Mouse (Mus musculus): ENCODE results near the gene Cyp2d22. TPM values are rescaled to one million over a fixed set of nuclear protein-coding genes. Genes with fewer than 3 reads are reported as not detected.

The Cyp2d22 gene
- 1.1 and 1.9 TPM in 2 replicates for polyA plus RNA-seq (2011; ENCODE audit: insufficient read depth, insufficient read length, low read depth, missing spikeins)

- no peak within 1 kb of the TSS for H3K27ac ChIP-seq (ENCODE audit: insufficient read depth, low read length)
Measured at GRCm38 (mm10) chr15:82379871-82380713, at the start of gene Cyp2d22. Cyp2d22 (minus strand) TSS chr15:82380260.

GRCm38 (mm10) chr15:82423471-82423870 is 43.4 kb upstream of the Cyp2d22 start:
- TF ChIP-seq EP300 (IDR thresholded peaks at IDR 0.05; ENCODE audit: insufficient read depth, low read depth, low read length), result no peak
- no peak for TF ChIP-seq POLR2A (IDR thresholded peaks at IDR 0.05; ENCODE audit: insufficient read depth, low read length)
- no peak for TF ChIP-seq CTCF (IDR thresholded peaks at IDR 0.05; ENCODE audit: low read depth, low read length)
- Histone ChIP-seq H3K27me3 (ENCODE audit: control insufficient read depth, insufficient read depth, low read length, poor library complexity, severe bottlenecking) (no peaks in the 10 kb centered on the region), H3K9me3 (replicated peaks; ENCODE audit: control insufficient read depth, insufficient read depth, low read length, poor library complexity, severe bottlenecking) (0 out of 2 replicates have a peak, but pooled peaks cover 3% of the 10 kb centered on the region), H3K27ac (ENCODE audit: insufficient read depth, low read length) (no peak overlapping the region), H3K9ac (ENCODE audit: low read depth, poor library complexity, severe bottlenecking) (no peak overlapping the region), H3K36me3 (ENCODE audit: control insufficient read depth, insufficient read depth, low read length, poor library complexity, severe bottlenecking) (no peaks in the 10 kb centered on the region), H3K4me1 (ENCODE audit: control insufficient read depth, insufficient read depth, low read length) (no peaks in the 10 kb centered on the region), H3K4me3 (ENCODE audit: low read depth, low read length) (no peak overlapping the region)

More at GRCm38 (mm10) chr15:82379871-82380713, at the start of gene Cyp2d22:
- H3K4me3 ChIP-seq (ENCODE audit: low read depth, low read length), result peak within 1 kb of the TSS; percentile 54
- H3K9me3 ChIP-seq (replicated peaks; ENCODE audit: control insufficient read depth, insufficient read depth, low read length, poor library complexity, severe bottlenecking), result 0 out of 2 replicates have a peak, but pooled peaks cover 6% of the 10 kb centered on the region
- no peaks in the 10 kb centered on the region for H3K27me3 ChIP-seq (ENCODE audit: control insufficient read depth, insufficient read depth, low read length, poor library complexity, severe bottlenecking)
- no peak for TF ChIP-seq CTCF (IDR thresholded peaks at IDR 0.05; ENCODE audit: low read depth, low read length)
- no peak for TF ChIP-seq EP300 (IDR thresholded peaks at IDR 0.05; ENCODE audit: insufficient read depth, low read depth, low read length)
- TF ChIP-seq POLR2A (IDR thresholded peaks at IDR 0.05; ENCODE audit: insufficient read depth, low read length), result no peak
- H3K4me1 ChIP-seq (ENCODE audit: control insufficient read depth, insufficient read depth, low read length), result no peaks in the 10 kb centered on the region
- H3K9ac ChIP-seq (ENCODE audit: low read depth, poor library complexity, severe bottlenecking), result peak within 1 kb of the TSS; percentile 1; the same call in 1 of the 2 replicates
- H3K36me3 ChIP-seq (ENCODE audit: control insufficient read depth, insufficient read depth, low read length, poor library complexity, severe bottlenecking), result no peaks in the 10 kb centered on the region

- no peak overlapping the region for H3K9ac ChIP-seq (ENCODE audit: low read depth, poor library complexity, severe bottlenecking)
- H3K27me3 ChIP-seq (ENCODE audit: control insufficient read depth, insufficient read depth, low read length, poor library complexity, severe bottlenecking), result no peaks in the 10 kb centered on the region
- H3K27ac ChIP-seq (ENCODE audit: insufficient read depth, low read length), result no peak overlapping the region
- no peak overlapping the region for H3K4me3 ChIP-seq (ENCODE audit: low read depth, low read length)
- 0 out of 2 replicates have a peak, but pooled peaks cover 1% of the 10 kb centered on the region for H3K9me3 ChIP-seq (replicated peaks; ENCODE audit: control insufficient read depth, insufficient read depth, low read length, poor library complexity, severe bottlenecking)
- H3K4me1 ChIP-seq (ENCODE audit: control insufficient read depth, insufficient read depth, low read length), result no peaks in the 10 kb centered on the region
- TF ChIP-seq EP300 (IDR thresholded peaks at IDR 0.05; ENCODE audit: insufficient read depth, low read depth, low read length) (no peak), CTCF (IDR thresholded peaks at IDR 0.05; ENCODE audit: low read depth, low read length) (no peak), POLR2A (IDR thresholded peaks at IDR 0.05; ENCODE audit: insufficient read depth, low read length) (no peak)
- no peaks in the 10 kb centered on the region for H3K36me3 ChIP-seq (ENCODE audit: control insufficient read depth, insufficient read depth, low read length, poor library complexity, severe bottlenecking)
Measured at GRCm38 (mm10) chr15:82422935-82423334, 42.9 kb upstream of the Cyp2d22 start.

- H3K9ac ChIP-seq (ENCODE audit: low read depth, poor library complexity, severe bottlenecking), result no peak overlapping the region
- TF ChIP-seq CTCF (IDR thresholded peaks at IDR 0.05; ENCODE audit: low read depth, low read length) (no peak), EP300 (IDR thresholded peaks at IDR 0.05; ENCODE audit: insufficient read depth, low read depth, low read length) (no peak), POLR2A (IDR thresholded peaks at IDR 0.05; ENCODE audit: insufficient read depth, low read length) (no peak)
- H3K27ac ChIP-seq (ENCODE audit: insufficient read depth, low read length), result no peak overlapping the region
- no peaks in the 10 kb centered on the region for H3K27me3 ChIP-seq (ENCODE audit: control insufficient read depth, insufficient read depth, low read length, poor library complexity, severe bottlenecking)
- no peaks in the 10 kb centered on the region for H3K36me3 ChIP-seq (ENCODE audit: control insufficient read depth, insufficient read depth, low read length, poor library complexity, severe bottlenecking)
- H3K4me3 ChIP-seq (ENCODE audit: low read depth, low read length), result no peak overlapping the region
- H3K4me1 ChIP-seq (ENCODE audit: control insufficient read depth, insufficient read depth, low read length), result no peaks in the 10 kb centered on the region
- no peaks in the 10 kb centered on the region for H3K9me3 ChIP-seq (replicated peaks; ENCODE audit: control insufficient read depth, insufficient read depth, low read length, poor library complexity, severe bottlenecking)
Measured at GRCm38 (mm10) chr15:82418616-82419015, 38.6 kb upstream of the Cyp2d22 start.

- Histone ChIP-seq H3K9ac (ENCODE audit: low read depth, poor library complexity, severe bottlenecking) (no peak overlapping the region), H3K9me3 (replicated peaks; ENCODE audit: control insufficient read depth, insufficient read depth, low read length, poor library complexity, severe bottlenecking) (no peaks in the 10 kb centered on the region), H3K4me3 (ENCODE audit: low read depth, low read length) (peak overlapping the region; percentile 40), H3K27ac (ENCODE audit: insufficient read depth, low read length) (no peak overlapping the region), H3K4me1 (ENCODE audit: control insufficient read depth, insufficient read depth, low read length) (no peaks in the 10 kb centered on the region), H3K36me3 (ENCODE audit: control insufficient read depth, insufficient read depth, low read length, poor library complexity, severe bottlenecking) (no peaks in the 10 kb centered on the region), H3K27me3 (ENCODE audit: control insufficient read depth, insufficient read depth, low read length, poor library complexity, severe bottlenecking) (no peaks in the 10 kb centered on the region)
- TF ChIP-seq EP300 (IDR thresholded peaks at IDR 0.05; ENCODE audit: insufficient read depth, low read depth, low read length) (no peak), CTCF (IDR thresholded peaks at IDR 0.05; ENCODE audit: low read depth, low read length) (peak; percentile 66)
Measured at GRCm38 (mm10) chr15:82416797-82417789, 37.0 kb upstream of the Cyp2d22 start.
